Mouse (Mus musculus) embryo, embryonic 9.5 days (tissue): Measurements from ENCODE around the gene March4.

ENCODE experiments used
- DNase-seq: peaks from one replicate; pipeline ENCODE4 v3.0.0-alpha.2; 2017; ENCODE audit errors: extremely low spot score

The March4 gene

DNA sequence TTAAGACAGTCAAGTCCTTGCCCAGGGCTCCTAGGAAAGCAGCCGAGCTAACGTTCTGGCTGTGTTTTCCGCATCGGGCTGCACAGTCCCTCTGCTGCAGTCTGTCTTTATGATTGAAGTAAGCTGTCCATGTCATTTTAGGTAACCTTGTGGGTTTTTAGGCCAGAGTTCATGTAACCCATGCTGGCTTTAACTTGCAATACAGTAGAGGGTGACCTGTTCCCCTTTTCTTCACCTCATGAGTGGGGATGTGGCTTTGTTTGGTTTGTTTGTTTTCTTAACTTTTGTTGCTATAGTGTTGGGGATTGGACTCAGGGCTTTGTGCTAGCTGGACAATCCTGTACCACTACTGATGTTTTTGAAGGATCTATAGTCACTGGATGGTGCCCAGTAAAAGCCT lies 146.3 kb downstream of the March4 start:
- DNase-seq: no peak

DNA sequence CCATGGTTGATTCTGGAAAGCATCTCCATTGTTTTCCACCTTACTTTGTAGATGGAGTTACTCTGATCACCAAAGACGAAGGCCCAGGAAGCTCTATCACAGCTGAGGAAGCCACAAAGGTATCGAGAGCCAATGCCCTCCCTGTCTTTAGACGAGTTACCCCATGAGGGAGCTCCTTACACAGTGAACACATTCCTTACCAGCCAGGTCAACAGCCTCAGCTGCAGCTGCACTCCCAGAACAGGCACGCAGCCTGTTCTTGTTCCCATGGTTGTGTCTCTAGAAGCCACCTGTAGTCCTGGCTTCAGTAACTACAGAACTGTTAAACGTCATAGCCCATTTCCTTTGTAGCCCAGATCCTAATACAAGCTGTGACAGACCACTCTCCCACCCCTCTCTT lies 153.1 kb downstream of the March4 start:
- DNase-seq: no peak

DNA sequence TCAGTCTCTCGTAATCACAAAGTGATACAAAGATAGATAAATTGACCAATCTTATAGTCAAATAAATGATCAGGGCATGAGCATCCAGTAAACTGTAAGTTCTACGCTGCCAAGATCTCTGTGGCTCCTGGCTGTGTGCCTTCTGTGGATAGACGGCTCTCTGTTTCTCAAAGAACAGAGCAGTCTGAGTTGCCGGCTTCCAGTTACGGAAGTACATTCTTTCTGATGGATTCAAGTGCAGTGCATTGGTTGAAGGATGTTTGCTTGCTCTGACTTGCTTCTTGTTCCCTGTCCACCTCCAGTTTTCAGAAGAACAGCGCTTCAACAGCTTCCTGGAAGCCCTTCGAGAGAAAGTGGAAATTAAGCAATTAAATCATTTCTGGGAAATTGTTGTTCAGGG lies 153.7 kb downstream of the March4 start:
- no peak for DNase-seq

DNA sequence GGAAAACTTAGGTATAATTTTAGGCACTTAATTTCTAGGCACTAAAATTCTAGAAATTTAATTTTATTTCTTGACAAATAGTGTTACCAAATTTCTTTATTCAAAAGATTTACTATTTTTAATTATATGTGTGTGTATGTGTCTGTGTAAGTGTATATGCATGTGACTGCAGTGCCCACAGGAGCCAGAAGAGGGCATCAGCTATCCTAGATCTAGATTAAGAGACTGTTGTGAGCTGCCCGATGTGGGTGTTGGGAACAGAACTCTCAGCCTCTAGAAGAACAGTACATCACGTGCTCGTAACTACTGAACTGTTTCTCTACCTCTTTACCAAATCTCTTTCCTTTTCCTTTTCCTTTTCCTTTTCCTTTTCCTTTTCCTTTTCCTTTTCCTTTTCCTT lies 156.2 kb downstream of the March4 start:
- DNase-seq: no peak

DNA sequence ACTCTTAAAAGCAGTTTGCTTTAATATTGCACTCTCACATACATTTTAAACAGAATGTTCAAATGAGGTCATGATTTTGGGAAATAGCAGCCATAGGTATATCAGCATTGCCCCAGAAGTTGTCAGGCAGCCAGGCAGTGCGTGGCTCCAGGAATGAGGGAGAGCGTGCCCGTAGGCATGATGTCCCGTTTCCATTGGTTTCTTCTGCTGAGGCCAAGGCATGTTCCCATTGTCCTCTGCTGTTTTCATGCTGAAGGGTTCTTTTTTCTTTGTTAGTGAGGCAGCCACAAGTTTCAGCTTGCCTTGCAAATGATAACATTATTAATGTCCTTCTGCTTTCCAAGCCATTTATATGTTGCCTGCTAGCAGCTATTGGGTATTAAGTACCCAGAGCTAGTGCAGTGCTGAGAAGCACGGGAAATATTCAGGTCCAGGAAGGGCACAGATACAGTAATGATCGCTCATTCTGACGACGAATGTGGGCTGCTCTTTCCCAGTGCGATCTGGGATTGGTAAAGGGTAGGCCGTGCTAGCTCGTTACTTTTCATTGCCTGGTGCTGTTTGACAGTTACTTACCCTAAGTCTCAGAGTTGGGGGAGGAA lies 156.9 kb downstream of the March4 start:
- no peak for DNase-seq

DNA sequence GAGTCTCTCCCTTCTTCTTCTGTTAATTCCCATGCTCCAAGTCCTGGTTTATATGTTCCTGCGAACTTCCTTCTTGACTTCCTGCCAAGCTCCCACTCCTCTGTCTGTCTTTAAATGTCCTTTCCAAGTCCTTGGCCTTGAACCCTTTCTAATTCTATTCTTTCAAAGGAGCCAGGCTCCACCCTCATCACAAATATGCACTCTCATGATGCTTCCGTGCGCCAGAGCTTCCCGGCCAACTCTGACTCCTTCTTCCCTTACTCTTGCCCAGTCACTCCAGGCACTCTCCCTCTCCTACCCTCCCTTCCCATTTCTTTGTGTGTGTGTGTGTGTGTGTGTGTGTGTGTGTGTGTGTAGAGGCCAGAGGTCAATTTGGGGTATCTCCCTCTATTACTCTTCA lies 158.6 kb downstream of the March4 start:
- DNase-seq: no peak
